Mouse (Mus musculus): ENCODE measurements at regions not wholly inside any gene's neighbourhood (a gene's known extent, or its start where the extent isn't known, plus 50 kb on each side); places are given as distances from the start of the nearest gene placed in this dataset.
A peak's percentile ranks its signal among the peaks of the same experiment; 100 is the strongest.

DNA sequence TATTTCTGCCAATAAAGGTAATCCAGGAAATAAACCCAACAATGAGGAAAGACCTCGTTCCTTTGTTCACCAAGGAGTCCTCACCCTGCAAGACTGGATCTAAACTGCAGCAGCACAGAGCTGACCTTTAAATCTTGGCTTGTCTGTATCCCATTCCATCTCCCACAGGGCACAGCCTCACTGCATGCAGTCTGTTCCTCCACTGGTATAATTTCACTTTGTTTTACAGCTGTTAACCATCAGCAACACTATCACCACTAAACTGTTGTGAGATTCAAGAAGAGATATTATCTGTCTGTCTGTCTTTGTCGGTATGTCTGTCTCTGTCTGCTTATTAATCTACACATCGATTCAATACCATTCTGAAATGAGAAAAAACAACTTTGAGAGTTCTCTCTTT lies 1129.5 kb upstream of the Adgrl2 start:
- no peaks in the 10 kb centered on the region for H3K79me2 ChIP-seq (ENCODE audit: control insufficient read depth, insufficient read depth, low read length, poor library complexity)
- no peak overlapping the region for H3K4me3 ChIP-seq (ENCODE audit: control insufficient read depth in 1 of 2, insufficient read depth in 1 of 2, low read depth in 2 of 2, low read length in 2 of 2)
- H3K9me3 ChIP-seq (replicated peaks; ENCODE audit: insufficient read depth, low read length), result no peaks in the 10 kb centered on the region
- H3K27ac ChIP-seq (ENCODE audit: control insufficient read depth, low read depth, low read length), result no peak overlapping the region
- no peak for DNase-seq (ENCODE audit: low read depth, low spot score)
- H3K36me3 ChIP-seq (ENCODE audit: control insufficient read depth in 1 of 2, insufficient read depth in 2 of 2, low read length in 2 of 2), result no peaks in the 10 kb centered on the region
- H3K27me3 ChIP-seq (ENCODE audit: control insufficient read depth in 1 of 2, insufficient read depth in 2 of 2, low read length in 2 of 2), result no peaks in the 10 kb centered on the region
- H3K4me1 ChIP-seq (ENCODE audit: control insufficient read depth in 1 of 2, insufficient read depth in 2 of 2, low read length in 2 of 2), result no peaks in the 10 kb centered on the region
- H3K9ac ChIP-seq (ENCODE audit: control insufficient read depth, low read depth, low read length, poor library complexity, severe bottlenecking), result no peak overlapping the region
- TF ChIP-seq TAL1 (IDR thresholded peaks at IDR 0.05; ENCODE audit: low read length) (no peak), USF2 (IDR thresholded peaks at IDR 0.05; ENCODE audit: borderline replicate concordance in 1 of 2, insufficient read depth in 1 of 2, low read depth in 1 of 2, low read length in 2 of 2) (no peak), MXI1 (IDR thresholded peaks at IDR 0.05; ENCODE audit: low read depth, low read length) (no peak), ZMIZ1 (IDR thresholded peaks at IDR 0.05; ENCODE audit: low read depth, low read length) (no peak), ZNF384 (IDR thresholded peaks at IDR 0.05; ENCODE audit: low read depth, low read length) (no peak), RCOR1 (IDR thresholded peaks at IDR 0.05; ENCODE audit: low read depth, low read length) (no peak), CHD1 (IDR thresholded peaks at IDR 0.05; ENCODE audit: low read depth, low read length) (no peak), ZC3H11A (IDR thresholded peaks at IDR 0.05; ENCODE audit: low read depth, low read length) (no peak)

GRCm38 (mm10) chr3:150146635-150147034 lies 1156.3 kb upstream of the Adgrl2 start:
- peak overlapping the region; percentile 42; the same call in 1 of the 2 replicates for H3K27ac ChIP-seq (ENCODE audit: control insufficient read depth, low read depth, low read length)
- TF ChIP-seq POLR2AphosphoS5 (IDR thresholded peaks at IDR 0.05; ENCODE audit: borderline replicate concordance, low read depth, low read length) (no peak), MAFK (IDR thresholded peaks at IDR 0.05; ENCODE audit: borderline replicate concordance, low read depth, low read length) (no peak), TCF12 (IDR thresholded peaks at IDR 0.05; ENCODE audit: low read depth, low read length) (peak; percentile 33; the same call in 1 of the 2 replicates), EP300 (IDR thresholded peaks at IDR 0.05; ENCODE audit: low read depth in 1 of 2, low read length in 2 of 2) (peak; percentile 79 to 83), MXI1 (IDR thresholded peaks at IDR 0.05; ENCODE audit: low read depth, low read length) (no peak), ZNF384 (IDR thresholded peaks at IDR 0.05; ENCODE audit: low read depth, low read length) (no peak), MYB (IDR thresholded peaks at IDR 0.05; ENCODE audit: low read depth, low read length) (no peak), KAT2A (conservative IDR thresholded peaks at IDR 0.05; ENCODE audit: low read depth, low read length) (no peak), SIN3A (IDR thresholded peaks at IDR 0.05; ENCODE audit: low read length) (no peak), ELF1 (IDR thresholded peaks at IDR 0.05; ENCODE audit: low read depth, low read length) (no peak), GABPA (IDR thresholded peaks at IDR 0.05; ENCODE audit: low read depth, low read length) (peak; percentile 67; the same call in 1 of the 2 replicates), MAX (IDR thresholded peaks at IDR 0.05; ENCODE audit: low read length) (no peak), GATA1 (IDR thresholded peaks at IDR 0.05; ENCODE audit: low read depth, low read length) (peak; percentile 84), MYC (IDR thresholded peaks at IDR 0.05; ENCODE audit: low read depth, low read length) (no peak), ETS1 (IDR thresholded peaks at IDR 0.05; ENCODE audit: low read depth, low read length) (peak; percentile 29; the same call in 1 of the 2 replicates)
- no peak overlapping the region for H3K9ac ChIP-seq (ENCODE audit: control insufficient read depth, low read depth, low read length, poor library complexity, severe bottlenecking)
- no peaks in the 10 kb centered on the region for H3K9me3 ChIP-seq (replicated peaks; ENCODE audit: insufficient read depth, low read length)
- peak; percentile 36 for DNase-seq (ENCODE audit: low read depth, low spot score)
- H3K27me3 ChIP-seq (ENCODE audit: control insufficient read depth in 1 of 2, insufficient read depth in 2 of 2, low read length in 2 of 2), result no peaks in the 10 kb centered on the region
- no peaks in the 10 kb centered on the region for H3K79me2 ChIP-seq (ENCODE audit: control insufficient read depth, insufficient read depth, low read length, poor library complexity)
- no peak overlapping the region for H3K4me3 ChIP-seq (ENCODE audit: control insufficient read depth in 1 of 2, insufficient read depth in 1 of 2, low read depth in 2 of 2, low read length in 2 of 2)
- H3K36me3 ChIP-seq (ENCODE audit: control insufficient read depth in 1 of 2, insufficient read depth in 2 of 2, low read length in 2 of 2), result peaks cover 0 to 5% of the 10 kb centered on the region in 2 experiments; a peak in 2 of 4 replicates
- H3K4me1 ChIP-seq (ENCODE audit: control insufficient read depth in 1 of 2, insufficient read depth in 2 of 2, low read length in 2 of 2), result peaks cover 4 to 7% of the 10 kb centered on the region in 2 experiments; a peak in 3 of 4 replicates

Measured in MEL (cell line).